Mouse (Mus musculus): ENCODE measurements around the gene Hist1h3c. TPM values are rescaled to one million over a fixed set of nuclear protein-coding genes. Genes with fewer than 3 reads are reported as not detected.
A peak's percentile ranks its signal among the peaks of the same experiment; 100 is the strongest.

Hist1h3c gene
- polyA plus RNA-seq, 1 experiment, result 3.6 TPM

DNA sequence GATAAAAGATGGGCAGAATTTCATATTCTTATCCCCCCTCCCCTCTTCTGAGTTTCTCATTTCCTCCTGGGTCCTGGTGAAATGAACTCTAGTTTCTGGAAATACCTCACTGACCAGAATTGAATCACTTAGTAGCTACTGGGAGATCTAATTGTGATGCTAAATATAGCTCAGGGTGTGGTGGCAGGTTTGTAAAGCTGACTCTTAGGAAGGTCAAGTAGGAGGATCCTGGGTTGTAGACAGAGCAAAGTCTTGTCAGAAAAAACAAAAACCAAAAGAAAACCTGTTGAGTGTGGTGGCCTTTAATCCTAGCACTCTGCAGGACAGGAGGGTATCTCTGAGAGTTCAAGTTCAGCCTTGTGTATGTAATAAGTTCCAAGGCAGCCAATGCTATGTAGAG, 3.4 kb downstream of the Hist1h3c start:
- H3K36me3 ChIP-seq (ENCODE audit: control insufficient read depth, insufficient read depth, low read length, poor library complexity, severe bottlenecking), result no peaks in the 10 kb centered on the region
- no peaks in the 10 kb centered on the region for H3K27me3 ChIP-seq (ENCODE audit: control insufficient read depth, insufficient read depth, low read length, poor library complexity, severe bottlenecking)
- H3K27ac ChIP-seq (ENCODE audit: insufficient read depth, low read length), result peak overlapping the region; percentile 97
- H3K4me1 ChIP-seq (ENCODE audit: control insufficient read depth, insufficient read depth, low read length), result no peaks in the 10 kb centered on the region
- H3K9ac ChIP-seq (ENCODE audit: low read depth, poor library complexity, severe bottlenecking), result no peak overlapping the region
- no peak overlapping the region for H3K4me3 ChIP-seq (ENCODE audit: low read depth, low read length)
- no peaks in the 10 kb centered on the region for H3K9me3 ChIP-seq (replicated peaks; ENCODE audit: control insufficient read depth, insufficient read depth, low read length, poor library complexity, severe bottlenecking)
- TF ChIP-seq EP300 (IDR thresholded peaks at IDR 0.05; ENCODE audit: insufficient read depth, low read depth, low read length), result no peak
- TF ChIP-seq CTCF (IDR thresholded peaks at IDR 0.05; ENCODE audit: low read depth, low read length), result no peak
- no peak for TF ChIP-seq POLR2A (IDR thresholded peaks at IDR 0.05; ENCODE audit: insufficient read depth, low read length)

DNA sequence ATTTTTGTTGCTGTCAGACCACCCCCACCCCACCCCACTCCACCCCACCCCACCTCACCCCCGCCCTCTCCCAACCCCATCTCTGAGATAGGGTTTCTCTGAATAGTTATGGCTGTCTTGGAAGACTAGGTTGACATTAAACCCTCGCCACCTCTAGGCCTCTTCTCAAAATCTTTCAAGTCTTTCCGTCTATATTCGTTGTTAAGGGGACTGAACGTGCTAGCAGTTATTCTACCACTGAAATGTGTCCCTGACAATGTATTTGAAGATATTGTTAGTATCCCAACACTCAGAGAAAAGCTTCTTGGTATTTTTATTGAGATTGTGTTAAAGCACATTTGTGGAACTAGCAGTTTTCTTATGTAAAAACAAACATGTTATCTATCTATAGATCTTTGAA, 4.5 kb downstream of the Hist1h3c start:
- Histone ChIP-seq H3K9ac (ENCODE audit: low read depth, poor library complexity, severe bottlenecking) (peak overlapping the region; percentile 83), H3K4me3 (ENCODE audit: low read depth, low read length) (no peak overlapping the region), H3K9me3 (replicated peaks; ENCODE audit: control insufficient read depth, insufficient read depth, low read length, poor library complexity, severe bottlenecking) (no peaks in the 10 kb centered on the region)

DNA sequence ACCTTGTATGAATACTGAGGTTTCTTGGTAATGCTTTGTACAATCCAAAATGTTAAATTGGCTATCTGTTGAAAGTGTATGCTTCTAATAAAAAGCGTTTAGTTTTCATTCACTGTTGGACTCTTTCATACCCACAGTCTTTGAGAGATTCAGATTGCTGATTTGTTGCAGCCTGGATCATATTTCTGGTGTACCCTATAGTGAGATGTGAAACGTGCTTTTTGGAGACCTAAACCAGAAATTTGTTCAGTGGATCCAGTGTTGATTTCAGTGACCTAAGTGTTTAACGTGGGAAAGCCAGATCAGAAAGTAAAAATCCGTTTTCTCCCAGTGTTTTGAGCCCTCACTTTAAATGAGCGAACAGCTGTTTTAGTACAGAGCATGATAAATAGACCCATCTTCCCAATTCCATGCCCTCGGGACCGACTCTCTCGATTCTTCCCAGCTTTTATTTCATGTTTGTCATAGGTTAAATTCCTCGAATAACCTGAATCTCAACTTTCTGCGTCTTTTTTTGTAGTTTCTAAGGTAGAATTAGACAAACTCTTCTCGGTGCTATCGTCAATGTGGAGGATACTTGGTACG, 5.1 kb downstream of the Hist1h3c start:
- no peaks in the 10 kb centered on the region for H3K27me3 ChIP-seq (ENCODE audit: control insufficient read depth, insufficient read depth, low read length, poor library complexity, severe bottlenecking)
- H3K4me1 ChIP-seq (ENCODE audit: control insufficient read depth, insufficient read depth, low read length), result no peaks in the 10 kb centered on the region
- H3K27ac ChIP-seq (ENCODE audit: insufficient read depth, low read length), result peak overlapping the region; percentile 90
- H3K9ac ChIP-seq (ENCODE audit: low read depth, poor library complexity, severe bottlenecking), result peak overlapping the region; percentile 83
- H3K9me3 ChIP-seq (replicated peaks; ENCODE audit: control insufficient read depth, insufficient read depth, low read length, poor library complexity, severe bottlenecking), result no peaks in the 10 kb centered on the region
- TF ChIP-seq EP300 (IDR thresholded peaks at IDR 0.05; ENCODE audit: insufficient read depth, low read depth, low read length), result no peak
- TF ChIP-seq POLR2A (IDR thresholded peaks at IDR 0.05; ENCODE audit: insufficient read depth, low read length), result no peak
- no peak for TF ChIP-seq CTCF (IDR thresholded peaks at IDR 0.05; ENCODE audit: low read depth, low read length)
- H3K4me3 ChIP-seq (ENCODE audit: low read depth, low read length), result peak overlapping the region; percentile 74
- H3K36me3 ChIP-seq (ENCODE audit: control insufficient read depth, insufficient read depth, low read length, poor library complexity, severe bottlenecking), result no peaks in the 10 kb centered on the region

More for the DNA sequence above, 4.5 kb downstream of the Hist1h3c start:
- TF ChIP-seq CTCF (IDR thresholded peaks at IDR 0.05; ENCODE audit: low read depth, low read length), result no peak
- no peak for TF ChIP-seq EP300 (IDR thresholded peaks at IDR 0.05; ENCODE audit: insufficient read depth, low read depth, low read length)
- no peak for TF ChIP-seq POLR2A (IDR thresholded peaks at IDR 0.05; ENCODE audit: insufficient read depth, low read length)
- Histone ChIP-seq H3K4me1 (ENCODE audit: control insufficient read depth, insufficient read depth, low read length) (no peaks in the 10 kb centered on the region), H3K27me3 (ENCODE audit: control insufficient read depth, insufficient read depth, low read length, poor library complexity, severe bottlenecking) (no peaks in the 10 kb centered on the region), H3K27ac (ENCODE audit: insufficient read depth, low read length) (peak overlapping the region; percentile 91), H3K36me3 (ENCODE audit: control insufficient read depth, insufficient read depth, low read length, poor library complexity, severe bottlenecking) (no peaks in the 10 kb centered on the region)

DNA sequence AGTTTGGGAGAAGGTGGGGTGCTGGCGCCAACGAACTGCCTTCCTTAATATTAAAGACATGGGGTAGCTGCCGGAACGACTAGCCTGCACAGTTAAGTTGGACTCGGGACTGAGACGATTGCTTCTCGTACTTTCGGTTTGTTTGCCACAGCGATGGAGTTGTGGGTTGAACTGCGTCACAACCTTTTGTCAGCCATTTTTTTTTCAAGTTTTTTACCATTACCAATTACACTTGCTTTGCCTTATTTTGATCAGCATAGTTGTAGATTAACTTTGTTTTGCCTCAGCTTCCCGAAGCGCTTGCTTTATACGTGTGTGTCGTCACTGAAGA, 5.5 kb downstream of the Hist1h3c start:
- Histone ChIP-seq H3K4me1 (ENCODE audit: control insufficient read depth, insufficient read depth, low read length) (no peaks in the 10 kb centered on the region), H3K9ac (ENCODE audit: low read depth, poor library complexity, severe bottlenecking) (peak overlapping the region; percentile 83), H3K27ac (ENCODE audit: insufficient read depth, low read length) (peak overlapping the region; percentile 90), H3K4me3 (ENCODE audit: low read depth, low read length) (peak overlapping the region; percentile 74), H3K27me3 (ENCODE audit: control insufficient read depth, insufficient read depth, low read length, poor library complexity, severe bottlenecking) (no peaks in the 10 kb centered on the region), H3K36me3 (ENCODE audit: control insufficient read depth, insufficient read depth, low read length, poor library complexity, severe bottlenecking) (no peaks in the 10 kb centered on the region), H3K9me3 (replicated peaks; ENCODE audit: control insufficient read depth, insufficient read depth, low read length, poor library complexity, severe bottlenecking) (no peaks in the 10 kb centered on the region)
- TF ChIP-seq EP300 (IDR thresholded peaks at IDR 0.05; ENCODE audit: insufficient read depth, low read depth, low read length) (no peak), CTCF (IDR thresholded peaks at IDR 0.05; ENCODE audit: low read depth, low read length) (no peak), POLR2A (IDR thresholded peaks at IDR 0.05; ENCODE audit: insufficient read depth, low read length) (no peak)

DNA sequence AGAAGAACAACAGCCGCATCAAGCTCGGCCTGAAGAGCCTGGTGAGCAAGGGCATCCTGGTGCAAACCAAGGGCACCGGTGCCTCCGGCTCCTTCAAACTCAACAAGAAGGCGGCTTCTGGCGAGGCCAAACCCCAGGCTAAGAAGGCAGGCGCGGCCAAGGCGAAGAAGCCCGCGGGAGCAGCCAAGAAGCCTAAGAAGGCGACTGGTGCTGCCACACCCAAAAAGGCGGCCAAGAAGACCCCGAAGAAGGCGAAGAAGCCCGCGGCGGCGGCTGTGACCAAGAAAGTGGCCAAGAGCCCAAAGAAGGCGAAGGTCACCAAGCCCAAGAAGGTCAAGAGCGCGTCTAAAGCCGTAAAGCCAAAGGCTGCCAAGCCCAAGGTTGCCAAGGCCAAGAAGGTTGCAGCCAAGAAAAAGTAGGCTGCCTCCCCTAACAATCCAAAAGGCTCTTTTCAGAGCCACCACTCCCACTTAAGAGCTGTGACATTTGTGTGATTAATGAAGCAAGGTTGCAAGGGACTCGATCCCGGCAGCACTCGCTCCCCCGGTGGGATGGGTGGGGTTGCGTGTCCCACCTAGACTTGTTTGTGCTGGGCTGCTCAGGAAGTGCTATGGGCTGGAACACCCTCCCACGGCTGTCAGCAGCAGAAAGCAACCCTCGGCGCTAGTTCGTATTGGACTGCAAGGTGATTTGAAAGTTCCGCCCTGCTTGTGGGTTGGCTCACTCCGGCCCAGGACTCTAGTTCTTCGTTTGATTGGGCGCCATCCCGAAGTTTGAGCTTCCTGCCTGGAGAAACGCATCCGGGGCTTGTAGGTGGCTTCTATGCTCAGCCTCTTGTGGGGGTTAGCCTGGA, 6.1 kb downstream of the Hist1h3c start:
- no peak for TF ChIP-seq CTCF (IDR thresholded peaks at IDR 0.05; ENCODE audit: low read depth, low read length)
- TF ChIP-seq POLR2A (IDR thresholded peaks at IDR 0.05; ENCODE audit: insufficient read depth, low read length), result peak; percentile 99
- TF ChIP-seq EP300 (IDR thresholded peaks at IDR 0.05; ENCODE audit: insufficient read depth, low read depth, low read length), result peak; percentile 84
- H3K4me3 ChIP-seq (ENCODE audit: low read depth, low read length), result peak overlapping the region; percentile 74
- H3K4me1 ChIP-seq (ENCODE audit: control insufficient read depth, insufficient read depth, low read length), result no peaks in the 10 kb centered on the region
- H3K36me3 ChIP-seq (ENCODE audit: control insufficient read depth, insufficient read depth, low read length, poor library complexity, severe bottlenecking), result no peaks in the 10 kb centered on the region
- H3K9ac ChIP-seq (ENCODE audit: low read depth, poor library complexity, severe bottlenecking), result peak overlapping the region; percentile 83
- H3K9me3 ChIP-seq (replicated peaks; ENCODE audit: control insufficient read depth, insufficient read depth, low read length, poor library complexity, severe bottlenecking), result no peaks in the 10 kb centered on the region
- H3K27me3 ChIP-seq (ENCODE audit: control insufficient read depth, insufficient read depth, low read length, poor library complexity, severe bottlenecking), result no peaks in the 10 kb centered on the region
- H3K27ac ChIP-seq (ENCODE audit: insufficient read depth, low read length), result peak overlapping the region; percentile 90

DNA sequence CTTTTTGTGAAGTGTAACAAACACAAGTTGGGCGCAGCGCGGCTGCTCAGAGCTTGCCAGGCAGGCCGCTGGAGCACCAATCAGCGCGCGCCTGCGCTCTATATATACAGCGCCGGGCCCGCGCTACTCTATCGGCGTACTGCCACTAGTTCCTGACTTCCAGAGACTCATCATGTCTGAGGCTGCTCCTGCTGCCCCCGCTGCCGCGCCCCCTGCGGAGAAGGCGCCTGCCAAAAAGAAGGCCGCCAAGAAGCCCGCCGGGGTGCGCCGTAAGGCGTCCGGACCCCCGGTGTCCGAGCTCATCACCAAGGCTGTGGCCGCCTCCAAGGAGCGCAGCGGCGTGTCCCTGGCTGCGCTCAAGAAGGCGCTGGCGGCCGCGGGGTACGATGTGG, 6.7 kb downstream of the Hist1h3c start, which contains the start of gene Hist1h1c:
Hist1h1c (plus strand) TSS at position 132 of the 392 bp plus-strand sequence.
- Histone ChIP-seq H3K4me3 (ENCODE audit: low read depth, low read length) (peak within 1 kb of the TSS; percentile 74), H3K27me3 (ENCODE audit: control insufficient read depth, insufficient read depth, low read length, poor library complexity, severe bottlenecking) (no peaks in the 10 kb centered on the region), H3K27ac (ENCODE audit: insufficient read depth, low read length) (peak within 1 kb of the TSS; percentile 90), H3K9me3 (replicated peaks; ENCODE audit: control insufficient read depth, insufficient read depth, low read length, poor library complexity, severe bottlenecking) (no peaks in the 10 kb centered on the region), H3K9ac (ENCODE audit: low read depth, poor library complexity, severe bottlenecking) (peak within 1 kb of the TSS; percentile 85), H3K36me3 (ENCODE audit: control insufficient read depth, insufficient read depth, low read length, poor library complexity, severe bottlenecking) (no peaks in the 10 kb centered on the region), H3K4me1 (ENCODE audit: control insufficient read depth, insufficient read depth, low read length) (no peaks in the 10 kb centered on the region)
- peak; percentile 98 for TF ChIP-seq POLR2A (IDR thresholded peaks at IDR 0.05; ENCODE audit: insufficient read depth, low read length)
- TF ChIP-seq CTCF (IDR thresholded peaks at IDR 0.05; ENCODE audit: low read depth, low read length), result no peak
